Mouse (Mus musculus) gastrocnemius, postnatal 25 days (tissue): ENCODE measurements around the gene Slc25a22. TPM values are rescaled to one million over a fixed set of nuclear protein-coding genes. Genes with fewer than 3 reads are reported as not detected.

ENCODE experiments used
- DNase-seq: peaks from one replicate; pipeline ENCODE4 v3.0.0; 2022
- long read RNA-seq, 2 experiments: library from polyadenylated mRNA; stranded (forward); transcript quantifications; one replicate each; pipeline ENCODE4 v2.0.0; 2021
- total RNA-seq, 2 experiments: library from RNA; stranded (reverse); gene quantifications; 1 replicate in 1 of 2; 2 replicates in 1 of 2; pipeline ENCODE4 v1.2.3; 2021

The Slc25a22 gene
- total RNA-seq, result 10 to 100 TPM; 17.1 to 32.9 TPM
- long read RNA-seq, experiment 1, full-length matches to known transcripts, result 8 of 15 reads
- long read RNA-seq, experiment 1, partial matches to known transcripts, result 2 of 15 reads
- long read RNA-seq, experiment 1, other reads (novel, unspliced or antisense), result 5 of 15 reads
- long read RNA-seq, experiment 2, full-length matches to known transcripts, result 10 of 36 reads
- long read RNA-seq, experiment 2, partial matches to known transcripts, result 5 of 36 reads
- long read RNA-seq, experiment 2, other reads (novel, unspliced or antisense), result 21 of 36 reads

DNA sequence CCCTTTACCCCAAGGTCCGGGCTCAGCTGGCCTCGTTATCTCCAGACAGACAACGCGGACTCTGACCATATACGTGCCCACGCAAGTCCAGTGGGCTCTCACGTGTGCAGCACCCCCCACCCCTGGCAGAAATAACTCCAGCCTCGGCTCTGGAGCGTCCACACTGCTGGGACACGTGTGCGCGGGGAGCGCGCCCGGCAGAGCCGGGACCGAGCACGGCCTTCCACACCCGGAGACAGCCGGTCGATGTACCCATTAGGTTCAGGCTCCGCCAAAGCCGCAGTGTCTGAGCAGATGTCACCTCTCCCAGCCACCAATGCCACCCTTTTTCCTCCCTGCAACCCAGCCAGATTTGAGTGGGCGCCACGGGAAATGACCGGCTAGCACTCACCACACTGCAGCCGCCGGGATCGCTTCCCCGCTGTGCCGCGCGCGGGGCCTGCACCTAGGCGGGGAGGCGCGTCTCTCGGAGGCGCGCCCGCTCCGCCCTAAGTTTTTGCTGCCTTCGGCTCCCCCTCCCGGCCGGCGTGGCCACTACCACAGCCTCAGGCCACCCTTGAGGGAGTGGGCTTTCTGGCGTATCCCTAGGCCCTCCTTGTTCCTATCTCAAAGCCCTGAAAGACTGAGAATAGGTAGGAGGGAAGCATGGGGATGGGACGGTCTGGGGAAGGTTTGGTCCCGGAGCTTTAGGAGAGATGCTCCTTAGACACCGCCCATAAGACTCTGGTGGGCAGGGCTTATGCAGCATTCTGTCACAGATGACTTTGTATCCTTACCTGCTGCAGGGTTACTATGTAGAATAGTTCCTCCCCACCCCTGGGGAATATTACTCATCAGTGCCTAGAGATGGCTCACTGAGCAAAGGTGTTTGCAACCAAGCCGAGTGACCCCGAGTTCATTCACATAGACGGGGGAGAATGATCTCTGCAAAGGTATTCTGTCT lies at the start of gene Slc25a22:
Gene Slc25a22, minus strand, starts transcription at position 715 of the 943 bp plus-strand sequence.
- DNase-seq, result peak; percentile 81

DNA sequence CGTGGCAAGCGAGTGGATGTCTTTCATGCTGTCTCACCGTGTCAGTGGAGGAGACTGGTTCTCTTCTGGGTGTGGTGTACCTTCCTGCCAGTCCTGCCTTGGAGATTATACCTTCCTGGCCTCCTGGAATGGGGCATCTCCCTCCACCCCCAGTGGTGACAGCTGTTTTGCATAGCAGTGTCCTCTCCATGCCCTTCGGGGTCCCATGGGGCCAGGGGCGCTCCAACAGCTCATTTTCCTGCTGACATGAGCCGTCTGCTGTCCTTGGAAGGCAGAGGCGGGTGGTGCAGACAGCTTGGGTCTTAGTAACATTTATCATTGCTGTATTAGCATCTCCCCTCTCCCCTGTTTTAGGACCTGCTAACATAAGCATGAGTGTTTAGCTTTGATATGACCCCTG lies 49.4 kb upstream of the Slc25a22 start:
- DNase-seq, result no peak

DNA sequence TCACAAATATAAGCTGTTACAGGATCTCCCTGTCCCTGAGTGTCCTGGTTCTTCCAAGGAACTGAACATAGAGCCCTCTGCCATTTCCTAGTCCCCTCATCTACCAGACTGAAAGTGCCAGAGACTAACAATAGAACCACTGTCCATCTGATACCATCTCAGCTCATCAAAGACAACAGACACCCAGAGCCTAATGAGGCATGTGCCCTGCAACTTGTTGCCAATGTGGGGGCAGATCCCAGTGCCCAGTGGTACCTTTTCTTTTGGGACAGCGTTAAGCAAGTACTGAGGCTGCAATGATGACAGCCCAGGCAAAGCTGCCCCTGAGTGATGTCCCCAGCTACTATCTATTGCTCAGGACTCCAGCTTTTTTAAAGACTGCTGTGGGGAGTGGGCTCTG lies 48.5 kb upstream of the Slc25a22 start:
- no peak for DNase-seq

DNA sequence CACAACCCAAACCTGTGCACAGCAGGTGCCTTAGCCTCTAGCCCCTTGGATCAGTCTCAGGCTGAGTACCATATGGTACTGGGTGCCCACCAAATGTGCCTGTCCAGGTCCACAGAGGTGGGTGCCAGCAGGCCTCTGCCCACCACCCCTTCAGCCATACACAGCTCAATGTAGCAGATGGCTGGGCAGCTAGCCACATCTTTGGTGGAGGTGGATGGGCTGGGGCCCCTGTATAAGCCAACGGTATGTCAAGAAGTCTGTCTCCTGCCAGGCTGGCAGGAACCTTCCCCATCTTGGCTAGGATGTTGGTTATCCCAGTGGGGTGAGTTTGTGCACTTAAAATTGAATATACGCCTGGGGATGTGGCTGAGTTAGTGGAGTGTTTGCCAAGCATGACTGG lies 47.9 kb upstream of the Slc25a22 start:
- DNase-seq, result no peak

DNA sequence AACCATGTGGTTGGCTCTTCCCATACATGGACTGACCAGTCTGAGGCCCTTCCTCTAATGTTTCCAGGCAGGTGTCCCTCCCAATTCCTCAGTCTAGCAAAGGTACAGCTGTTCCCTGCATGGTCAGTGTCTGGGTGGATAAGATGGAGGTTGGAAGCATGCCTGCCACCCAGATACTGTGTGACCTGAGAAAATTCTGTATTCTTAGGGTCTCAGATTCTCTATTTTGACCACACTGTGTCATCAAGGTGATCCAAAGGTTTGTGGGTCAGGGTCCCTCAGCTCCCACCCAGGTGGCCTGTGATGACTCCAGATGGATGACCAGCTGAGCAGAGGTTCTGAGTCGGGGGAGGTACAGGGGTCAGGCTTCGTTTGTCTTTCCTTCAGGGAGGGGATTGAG lies 47.5 kb upstream of the Slc25a22 start:
- no peak for DNase-seq

DNA sequence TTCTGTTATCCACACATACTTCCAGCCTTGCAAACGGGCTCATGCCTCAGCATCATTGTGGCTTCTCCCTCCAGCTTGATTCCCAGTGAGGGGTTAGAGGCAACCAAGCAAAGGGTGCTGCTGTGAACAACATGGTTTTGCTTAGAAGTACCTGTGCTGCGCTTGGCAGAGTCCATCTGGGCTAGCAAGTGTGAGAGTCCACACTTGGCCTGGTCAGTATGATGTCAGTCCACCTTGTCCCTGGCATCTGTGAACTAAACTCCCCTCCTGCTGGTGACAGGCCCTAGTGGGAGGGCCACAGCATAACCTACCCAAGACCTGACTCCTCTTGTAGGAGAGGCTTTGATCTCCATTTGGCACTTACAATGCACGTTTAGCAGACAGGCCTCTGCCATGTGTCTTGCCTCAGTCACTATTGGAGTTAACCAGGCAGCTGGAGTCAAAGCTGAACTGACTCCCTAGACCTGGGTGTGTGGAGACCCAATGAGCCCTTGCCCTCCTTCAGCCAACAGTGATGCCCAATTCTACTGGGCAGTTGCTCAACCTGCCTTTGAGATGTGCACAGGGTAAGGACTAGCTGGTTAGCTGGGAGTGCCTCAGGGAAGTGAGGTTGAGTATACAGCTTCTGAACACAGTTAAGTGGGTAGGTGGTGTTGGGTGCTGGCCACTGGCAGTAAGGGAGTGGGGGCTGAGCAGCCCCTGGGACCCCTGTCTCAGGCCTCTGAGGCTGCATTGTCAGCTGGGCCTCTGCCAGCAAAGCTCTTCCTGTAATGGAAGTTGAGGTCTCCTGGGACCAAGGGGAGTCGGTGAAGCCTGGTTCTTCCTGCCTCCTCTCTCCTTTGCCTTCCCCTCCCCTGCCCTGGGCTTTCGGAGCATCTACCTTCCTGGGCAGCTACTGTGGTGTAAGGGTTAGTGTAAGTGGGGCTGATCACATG lies 46.8 kb upstream of the Slc25a22 start:
- DNase-seq, result no peak

DNA sequence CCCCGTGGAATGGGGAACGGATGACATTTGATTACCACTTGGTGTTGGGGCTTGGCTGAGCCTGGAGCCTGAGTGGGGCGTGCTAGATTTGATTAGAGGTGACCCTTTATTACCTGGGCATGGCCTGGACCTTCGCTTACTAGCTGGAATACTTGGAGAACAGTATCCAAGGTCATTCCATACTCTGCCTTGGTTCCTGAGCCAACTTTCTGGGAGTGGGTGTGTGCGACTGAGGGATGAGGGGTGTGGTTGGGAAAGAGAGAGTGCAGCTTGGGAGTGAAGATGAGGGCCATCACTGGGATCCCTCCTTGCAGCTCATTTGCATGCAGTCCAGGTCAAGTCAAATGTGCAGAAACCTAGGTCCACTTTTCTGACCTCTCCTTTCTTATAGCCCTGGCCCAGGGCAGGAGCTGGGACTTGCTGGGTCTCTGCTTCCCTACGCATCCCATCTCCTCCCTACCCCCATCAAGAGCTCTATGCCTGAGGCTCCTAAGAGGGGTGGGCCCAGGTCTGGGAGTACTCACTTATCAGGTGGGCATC lies 45.5 kb upstream of the Slc25a22 start:
- DNase-seq, result no peak

DNA sequence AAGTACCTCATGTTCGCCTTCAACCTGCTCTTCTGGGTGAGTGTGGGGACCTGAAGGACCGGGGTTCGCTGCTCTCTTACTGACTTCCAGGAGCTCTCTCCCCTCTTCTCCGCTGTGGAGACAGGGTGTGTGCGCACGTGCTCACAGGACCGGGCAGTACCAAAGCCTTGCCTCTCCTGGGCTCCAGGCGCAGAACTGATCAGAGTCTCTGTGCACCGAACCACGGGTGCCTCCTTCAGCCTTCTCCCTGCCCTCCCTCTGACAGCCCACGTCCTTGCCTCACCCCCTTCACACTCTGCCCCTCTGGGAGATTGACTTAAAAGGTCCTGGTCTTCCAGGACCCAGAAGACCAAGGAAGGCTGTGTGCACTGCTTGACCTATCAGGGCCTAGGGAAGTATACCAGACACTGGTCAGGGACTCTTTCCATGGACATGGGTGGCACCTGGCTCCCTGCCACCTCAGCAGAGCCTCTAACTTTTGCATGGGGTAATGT lies 44.9 kb upstream of the Slc25a22 start:
- DNase-seq, result no peak

DNA sequence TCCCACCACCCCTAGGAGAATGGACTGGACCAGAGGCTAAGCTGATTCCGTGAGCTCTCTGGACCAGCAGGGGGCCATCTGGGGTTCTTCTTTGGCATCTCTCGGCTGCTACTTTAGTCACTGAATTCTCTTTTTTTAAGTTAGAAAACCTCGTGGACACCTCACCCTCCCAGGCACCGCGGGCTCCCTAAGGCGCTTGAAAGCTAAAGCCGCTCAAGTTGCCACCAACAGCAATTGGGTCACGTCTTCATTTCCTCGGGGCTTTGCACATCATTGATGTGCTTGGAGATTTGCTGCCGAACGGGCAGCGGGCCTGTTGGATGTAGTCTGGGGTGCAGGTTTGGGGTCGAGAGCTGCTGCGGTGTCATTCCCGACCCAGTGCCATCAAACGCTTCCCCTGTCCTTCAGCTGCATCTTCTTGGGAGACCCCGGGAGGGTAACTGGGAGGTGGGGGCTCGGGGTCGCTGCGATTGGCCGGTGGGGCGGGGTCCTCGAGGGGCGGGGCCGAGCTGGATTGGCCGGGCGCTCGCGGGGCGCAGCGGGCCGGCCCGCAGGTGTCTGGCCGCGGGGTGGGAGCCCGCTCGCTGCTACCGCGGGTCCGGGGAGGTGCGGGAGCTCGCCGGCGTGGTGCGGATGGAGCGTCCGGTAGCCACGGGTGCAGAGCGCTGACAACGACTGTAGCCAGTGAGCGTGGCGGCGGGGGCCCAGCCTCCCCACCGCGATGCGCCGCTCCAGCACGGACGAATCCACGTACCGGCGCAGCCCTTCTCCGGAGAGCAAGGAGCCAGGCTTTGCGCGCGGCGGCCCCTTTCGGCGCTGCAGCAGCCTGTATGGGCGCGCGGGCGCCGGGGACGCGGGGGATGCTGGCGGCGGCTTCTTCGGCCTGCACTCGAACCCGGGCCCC lies 44.1 kb upstream of the Slc25a22 start:
- no peak for DNase-seq

DNA sequence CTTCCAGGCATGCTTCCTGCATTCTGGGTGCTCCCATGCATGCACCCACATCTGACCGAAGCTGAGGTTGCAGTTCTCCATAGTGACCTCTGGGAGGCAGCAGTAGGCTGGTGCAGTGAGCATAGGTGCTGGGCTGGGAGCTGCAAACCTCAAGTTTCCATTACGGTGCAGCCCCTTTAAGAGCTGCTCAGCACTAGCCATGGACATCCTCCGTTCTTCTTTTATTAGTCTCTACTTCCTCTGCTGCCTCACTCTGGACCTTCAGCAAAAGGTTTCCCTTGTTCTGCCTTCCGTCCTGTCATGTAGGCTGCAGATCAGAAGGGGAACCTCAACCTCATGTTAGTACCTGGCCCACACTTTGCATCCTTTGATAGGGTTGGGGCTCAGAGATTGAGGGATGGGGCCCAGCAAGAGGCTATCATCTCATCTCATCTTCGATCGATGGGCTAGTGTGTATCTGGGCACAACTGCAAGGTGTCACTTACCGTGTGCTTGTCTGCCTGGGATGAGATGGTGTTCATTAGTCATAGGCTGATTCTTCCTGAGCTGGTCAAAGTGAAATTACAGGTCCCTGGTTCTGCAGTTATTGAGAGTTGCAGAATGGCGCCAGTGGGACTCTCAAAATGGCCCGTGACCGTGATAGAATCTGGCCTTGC lies 43.3 kb upstream of the Slc25a22 start:
- DNase-seq, result peak; percentile 59

DNA sequence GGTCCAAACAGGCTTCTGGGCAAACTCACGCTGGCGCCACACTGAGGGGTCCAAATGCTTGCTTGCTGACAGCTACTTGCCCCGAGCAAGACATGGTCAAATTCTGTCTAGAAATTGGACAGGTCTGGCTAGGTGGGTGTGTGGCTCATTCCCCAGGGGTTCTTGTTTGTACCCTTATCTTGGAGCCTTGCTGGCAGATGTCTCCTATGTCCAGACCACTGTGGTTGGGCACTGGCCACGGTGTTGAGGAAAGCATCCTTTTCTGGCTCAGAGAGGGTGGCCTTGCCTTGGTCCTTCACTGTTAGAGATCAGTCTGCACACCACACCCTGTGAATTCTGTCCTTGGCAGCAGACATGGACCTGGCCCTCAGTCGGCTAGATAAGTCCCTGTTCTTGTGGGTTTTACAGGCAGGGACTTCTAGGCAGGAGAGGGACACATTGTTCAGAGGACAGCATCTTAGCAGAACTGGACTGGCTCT lies 40.6 kb upstream of the Slc25a22 start:
- DNase-seq, result peak; percentile 61

DNA sequence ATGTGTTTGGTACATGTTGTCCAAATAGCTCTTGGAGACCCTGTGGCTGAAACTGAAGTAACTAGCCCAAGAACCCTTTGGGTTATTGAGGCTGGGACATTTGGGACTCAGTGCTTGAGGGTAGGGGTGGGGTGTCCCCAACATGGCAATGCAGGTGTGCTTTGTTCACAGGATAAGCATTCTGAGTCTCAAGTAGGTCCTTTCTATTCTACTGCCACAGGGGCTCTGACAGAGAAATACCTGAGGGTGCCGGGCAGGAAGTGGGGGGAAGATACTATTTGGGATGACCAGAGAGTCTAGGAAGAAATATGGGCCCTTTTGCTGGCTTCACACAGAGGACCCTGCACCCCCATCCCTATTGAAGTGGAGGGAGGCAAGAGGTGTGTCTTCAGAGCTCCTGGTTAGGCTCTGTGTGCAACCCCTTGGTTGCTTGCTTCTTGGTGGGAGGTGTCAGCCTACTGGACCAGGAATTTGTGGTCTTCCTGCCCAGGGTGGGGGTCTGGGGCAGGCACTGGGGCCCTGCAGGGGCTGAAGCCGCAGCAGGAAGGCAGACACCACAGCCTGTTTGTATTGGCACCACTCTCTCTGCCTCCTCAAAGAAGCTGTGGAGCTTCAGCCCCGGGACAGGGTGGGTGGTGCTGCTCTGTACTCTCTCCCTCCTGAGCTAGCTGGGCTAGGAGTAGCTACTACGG lies 40.0 kb upstream of the Slc25a22 start:
- peak; percentile 21 for DNase-seq

DNA sequence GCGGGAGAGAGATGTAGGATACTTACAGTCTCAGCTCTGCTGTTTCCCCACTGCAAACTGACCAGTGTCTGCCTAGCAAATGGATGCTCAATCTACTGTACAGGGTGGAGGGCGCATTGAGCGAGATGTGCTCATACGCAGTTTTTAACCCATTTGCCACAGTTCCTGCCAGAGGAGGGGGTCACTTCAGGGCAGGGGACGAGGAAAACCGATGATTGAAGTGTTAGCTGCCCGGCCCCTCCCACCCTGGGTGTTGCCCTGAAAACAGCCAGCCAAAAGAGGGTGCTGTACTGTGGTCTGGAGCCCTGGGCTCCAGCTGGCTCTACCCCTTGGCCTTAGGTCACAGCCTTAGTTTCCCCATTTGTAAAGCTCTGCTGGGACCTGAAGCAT lies 39.3 kb upstream of the Slc25a22 start:
- peak; percentile 62 for DNase-seq

DNA sequence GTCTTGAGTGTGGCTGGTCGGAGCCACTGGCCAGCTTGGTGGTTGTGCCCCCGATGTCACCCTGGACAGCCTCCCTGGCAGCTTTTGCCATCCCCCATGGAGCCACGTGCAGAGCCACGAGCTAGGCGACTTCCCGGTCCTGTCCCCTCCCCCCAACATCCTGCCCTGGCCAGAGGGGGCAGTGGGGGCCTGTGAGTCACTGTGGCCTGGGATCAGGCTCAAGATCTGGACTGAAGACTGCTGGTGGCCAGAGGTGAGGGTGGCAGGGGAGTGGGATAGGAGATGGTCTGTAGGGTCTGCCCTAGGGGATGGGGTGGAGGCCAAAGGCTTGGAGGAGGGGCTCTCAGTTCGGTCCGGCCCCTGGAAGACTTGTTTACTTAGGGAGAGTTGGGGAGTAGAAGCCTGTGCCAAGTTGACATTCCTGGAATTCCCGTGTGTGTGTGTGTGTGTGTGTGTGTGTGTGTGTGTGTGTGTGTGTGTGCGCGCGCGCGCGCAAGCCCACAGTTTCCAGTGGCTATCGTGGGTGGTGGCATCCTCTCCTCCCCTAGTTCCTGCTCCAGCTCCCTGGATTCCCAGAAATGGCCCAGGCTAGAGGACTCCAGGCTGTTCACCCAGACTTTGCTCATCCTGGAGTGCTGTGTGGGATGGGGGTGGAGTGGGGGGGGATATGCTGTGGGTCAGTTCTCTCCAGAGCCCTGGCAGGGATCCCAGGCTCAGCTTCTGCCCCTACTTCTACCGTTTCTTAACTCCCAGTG lies 38.7 kb upstream of the Slc25a22 start:
- peak; percentile 89 for DNase-seq

DNA sequence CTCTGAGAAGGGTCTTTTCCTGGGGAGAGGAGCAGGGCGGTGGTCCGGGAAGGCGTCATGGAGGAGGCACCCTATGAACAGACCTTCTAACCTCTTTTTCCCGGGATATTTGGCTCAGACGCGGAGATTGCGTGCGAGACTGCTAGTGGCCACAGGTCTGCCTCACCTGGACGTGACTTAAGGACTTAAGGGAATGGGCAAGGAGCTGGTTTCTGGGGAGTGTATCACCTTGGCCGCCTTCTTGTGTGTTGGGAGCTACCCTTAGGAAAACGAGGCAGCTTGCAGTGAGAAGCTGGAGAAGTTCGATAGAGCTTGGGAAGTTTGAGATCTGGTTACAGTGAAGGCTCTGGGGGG lies 38.1 kb upstream of the Slc25a22 start:
- no peak for DNase-seq

DNA sequence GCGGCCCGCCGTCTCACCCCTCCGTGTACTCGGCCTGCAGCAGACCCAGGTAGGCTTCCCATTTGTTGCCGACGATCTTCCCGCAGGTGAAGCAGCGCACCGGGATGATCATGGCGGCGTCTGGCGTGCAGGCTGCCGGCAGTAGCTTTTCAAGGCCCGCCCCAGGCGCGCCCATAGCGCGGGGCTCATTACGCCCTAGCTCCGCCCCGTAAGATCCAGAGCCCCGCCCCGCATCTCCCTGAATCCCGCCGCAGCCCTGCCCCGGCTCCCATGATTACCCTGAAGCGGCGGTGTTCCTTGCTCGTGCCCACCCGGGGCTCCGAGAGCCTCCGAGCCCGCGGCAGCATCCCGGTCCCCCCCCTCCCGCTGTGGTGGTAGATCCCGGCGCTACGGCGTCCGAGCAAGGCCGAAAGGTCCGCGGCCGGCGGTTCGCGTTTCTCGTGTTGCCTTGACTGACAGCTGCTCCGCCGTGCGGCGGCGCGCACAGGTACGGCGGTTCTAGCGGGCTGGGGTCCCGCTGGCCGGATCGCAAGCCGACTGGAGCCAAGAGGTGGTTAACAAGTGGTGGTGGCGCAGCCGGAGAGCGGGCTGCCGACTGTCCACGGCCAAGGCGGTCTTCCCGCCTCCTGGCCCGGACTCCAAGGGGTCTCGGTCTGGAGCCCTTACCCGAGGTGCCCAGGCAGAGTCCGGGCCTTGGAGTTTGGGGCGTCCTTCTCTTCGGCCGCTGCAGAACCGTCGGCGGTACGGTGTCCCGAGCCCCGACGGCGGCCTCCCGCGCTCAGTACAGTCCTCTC lies 37.5 kb upstream of the Slc25a22 start, which contains the start of the genes Polr2l and Tspan4:
Gene Polr2l, minus strand, starts transcription at position 122 of the 794 bp plus-strand sequence.
Gene Tspan4, plus strand, starts transcription at position 230 of the 794 bp plus-strand sequence.
- DNase-seq, result peak; percentile 84

DNA sequence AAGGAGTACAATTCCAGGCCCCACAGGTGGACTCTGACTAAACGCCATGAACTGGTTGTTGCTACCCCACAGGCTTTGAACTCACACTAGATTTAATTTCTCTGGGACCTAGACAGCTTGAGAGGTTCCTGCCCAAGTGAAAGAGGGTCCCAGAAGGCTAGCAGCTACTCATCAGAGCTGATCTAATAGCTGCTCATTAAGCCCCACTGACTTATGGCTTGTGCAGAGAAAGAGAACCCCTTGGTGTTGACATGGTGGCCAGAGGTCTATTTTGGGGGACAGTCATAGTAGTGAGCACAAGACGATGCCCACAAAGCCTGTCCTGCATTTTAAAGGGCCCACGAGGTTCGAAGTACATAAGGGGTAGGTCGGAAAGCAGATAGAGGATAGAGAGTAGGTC lies 36.5 kb upstream of the Slc25a22 start:
- DNase-seq, result no peak

DNA sequence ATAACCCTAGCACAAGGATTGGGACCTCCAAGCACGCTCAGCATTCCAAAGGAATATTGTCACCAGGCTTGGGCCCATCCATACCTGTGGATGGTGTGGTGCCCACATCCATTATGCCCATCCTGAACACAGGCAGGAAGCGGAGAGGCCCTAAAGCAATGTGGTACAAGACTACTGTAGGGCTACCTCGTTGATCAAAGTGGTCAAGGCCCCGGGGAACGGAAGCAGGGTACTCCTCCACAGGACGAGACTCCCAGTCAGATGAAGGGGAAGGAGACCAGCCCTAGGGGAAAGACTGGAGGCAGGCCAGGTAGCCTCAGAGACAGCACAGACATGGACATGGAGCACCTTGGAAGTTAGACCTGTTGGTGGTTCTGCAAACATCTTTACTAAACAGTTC lies 35.1 kb upstream of the Slc25a22 start:
- no peak for DNase-seq
